Mouse (Mus musculus) testis, adult 2 months (tissue): ENCODE measurements around the gene Panx1.

ENCODE experiments used
- CTCF ChIP-seq: fragments of 200-500 bp; IDR thresholded peaks from 2 replicates; pipeline ENCODE4 v1.5.1; 2012; ENCODE audit warnings: low read depth, mild to moderate bottlenecking, inconsistent platforms, low read length, moderate library complexity; ENCODE audit not compliant: control insufficient read depth, insufficient read depth, insufficient replicate concordance
- POLR2A ChIP-seq: fragments of 200-500 bp; IDR thresholded peaks from 2 replicates; pipeline ENCODE4 v1.6.1; 2012; ENCODE audit warnings: low read depth, mild to moderate bottlenecking, inconsistent platforms, low read length, moderate library complexity; ENCODE audit not compliant: control insufficient read depth

- TF ChIP-seq CTCF (no peak), POLR2A (no peak)
Measured at GRCm38 (mm10) chr9:15007566-15007965, 37.7 kb downstream of the Panx1 start.
